Mouse (Mus musculus) brain, embryonic 14.5 days (tissue): ENCODE measurements around the gene Mypn.

ENCODE experiments used
- CTCF ChIP-seq: fragments of 200-500 bp; IDR thresholded peaks from 2 replicates; pipeline ENCODE4 v1.5.1; 2012; ENCODE audit warnings: inconsistent platforms, mild to moderate bottlenecking, moderate library complexity, borderline replicate concordance; ENCODE audit not compliant: insufficient read depth, insufficient read length; ENCODE audit errors: extremely low read depth
- POLR2A ChIP-seq: fragments of 200-500 bp; IDR thresholded peaks from 2 replicates; pipeline ENCODE4 v1.6.1; 2012; ENCODE audit warnings: mild to moderate bottlenecking, inconsistent platforms, borderline replicate concordance; ENCODE audit not compliant: poor library complexity, insufficient read depth, insufficient read length, severe bottlenecking; ENCODE audit errors: extremely low read depth

DNA sequence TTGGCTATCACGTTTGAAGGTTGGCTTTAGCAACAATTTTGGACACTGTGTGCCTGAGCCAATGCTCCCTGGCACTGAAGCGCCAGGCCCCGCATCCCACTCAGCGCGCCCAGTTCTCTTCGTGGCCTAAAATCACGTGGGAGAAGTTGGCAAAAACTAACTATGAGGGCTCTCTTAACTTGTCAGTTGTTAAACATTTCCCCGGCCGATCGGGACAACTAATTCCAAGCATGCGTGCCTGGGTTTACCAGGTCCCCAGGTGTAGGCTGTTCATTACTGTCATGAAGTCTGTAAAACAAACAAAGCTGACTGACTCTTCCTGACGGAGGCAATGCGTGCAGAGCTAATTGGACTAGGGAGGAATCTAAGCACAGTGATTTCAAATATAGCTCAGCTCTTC, 61.1 kb downstream of the Mypn start:
- TF ChIP-seq CTCF (no peak), POLR2A (no peak)
